Mouse (Mus musculus) induced T-regulatory cell, adult 2 months (primary cell): ENCODE data around the gene Cntd1.
A peak's percentile ranks its signal among the peaks of the same experiment; 100 is the strongest.
"Not testable (repeated sequence)": the region's sequence is repeated elsewhere in the genome, so short reads cannot be mapped to it uniquely, and the experiment has no call there.

Experiments used
- DNase-seq: peaks from one replicate; pipeline ENCODE4 v3.0.0-alpha.2; 2012; ENCODE audit warnings: low read depth

Cntd1 gene

DNA sequence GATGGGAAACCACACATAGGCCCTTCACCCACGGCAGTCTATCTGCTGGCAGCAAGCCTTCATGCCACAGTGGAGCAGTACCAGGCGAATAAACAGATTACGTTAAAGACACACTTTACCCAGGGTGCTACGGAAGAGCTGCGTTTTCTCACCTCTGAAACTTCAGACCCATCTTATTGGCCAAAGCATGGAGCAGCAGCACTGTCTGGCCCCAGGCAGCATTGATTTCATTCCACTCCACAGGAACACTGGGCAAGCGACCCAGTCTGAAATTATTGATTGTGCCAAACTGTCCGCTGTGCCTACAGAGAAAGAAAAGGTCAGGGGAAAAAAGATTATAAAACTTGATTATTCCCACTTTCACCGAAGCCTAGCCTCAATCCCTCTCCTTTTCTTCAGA lies 12.4 kb downstream of the Cntd1 start:
- no peak for DNase-seq

DNA sequence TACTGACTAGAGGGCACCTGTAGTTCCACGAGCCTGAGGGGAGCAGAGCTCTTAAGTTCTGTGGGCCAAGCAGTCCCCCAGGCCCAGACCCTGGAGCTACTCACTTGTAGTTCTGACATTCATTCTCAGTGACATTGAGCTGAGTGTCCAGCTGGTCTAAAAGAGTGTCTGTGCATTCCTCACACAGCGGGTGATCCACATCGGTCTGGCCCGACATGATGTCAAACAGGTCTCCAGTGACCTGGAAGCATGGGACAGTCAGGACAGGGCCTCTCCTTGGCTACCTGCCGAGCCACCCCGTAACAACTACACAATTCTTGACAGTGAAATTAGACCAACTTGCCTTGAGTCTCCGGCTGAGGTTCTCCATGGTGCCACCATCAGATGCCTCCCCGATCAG lies 16.4 kb downstream of the Cntd1 start:
- DNase-seq = no peak

DNA sequence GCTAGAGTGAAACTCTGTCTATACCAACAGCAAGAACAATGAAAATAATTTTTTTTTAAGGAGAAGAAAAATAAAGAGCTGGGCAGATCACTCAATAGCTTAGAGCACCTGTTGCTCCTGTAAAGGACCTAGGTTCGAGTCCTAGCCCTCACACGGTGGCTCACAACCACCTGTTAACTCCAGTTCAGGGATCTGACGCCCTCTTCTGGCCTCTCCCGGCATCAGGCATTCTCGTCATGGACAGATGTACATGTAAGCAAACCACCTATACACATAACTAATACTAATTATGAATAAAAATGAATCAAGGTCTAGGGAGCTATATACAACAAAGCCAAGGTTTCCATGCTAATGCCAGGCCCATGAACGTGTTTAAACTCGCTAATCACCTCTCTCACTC lies 22.1 kb downstream of the Cntd1 start:
- peak; percentile 50 for DNase-seq

DNA sequence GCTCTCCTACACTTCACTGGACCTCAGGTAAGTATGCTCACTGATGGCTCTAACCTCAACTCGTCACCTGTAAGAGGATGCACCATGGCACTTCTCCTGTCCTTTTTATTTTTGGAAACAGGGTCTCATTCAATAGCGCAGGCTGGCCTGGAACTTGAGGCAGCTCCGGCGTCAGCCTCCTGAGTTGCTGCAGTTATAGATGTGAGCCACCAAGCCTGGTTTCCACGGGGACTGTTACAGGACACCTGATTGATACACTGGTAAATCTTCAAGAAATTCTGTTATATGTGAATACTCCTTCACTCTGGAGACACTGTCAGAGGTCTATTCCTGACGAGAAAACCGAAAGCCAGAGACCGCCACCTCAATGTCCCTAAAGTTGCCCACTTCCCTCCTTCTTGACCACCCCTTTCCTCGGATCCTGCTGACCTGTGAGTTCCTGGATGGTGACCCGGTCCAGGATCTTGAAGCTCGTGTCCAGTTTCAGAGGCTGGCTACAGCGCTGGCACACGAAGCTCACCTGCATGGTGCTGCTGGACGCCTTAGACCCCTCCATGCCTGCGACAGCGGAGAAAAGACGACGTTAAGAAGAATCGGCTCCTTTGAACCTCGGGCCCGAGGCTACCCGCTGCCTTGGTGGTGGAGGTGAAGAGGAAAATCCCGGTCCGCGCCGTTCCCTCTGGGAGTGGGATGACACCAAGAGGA lies 22.6 kb downstream of the Cntd1 start:
- DNase-seq = no peak

DNA sequence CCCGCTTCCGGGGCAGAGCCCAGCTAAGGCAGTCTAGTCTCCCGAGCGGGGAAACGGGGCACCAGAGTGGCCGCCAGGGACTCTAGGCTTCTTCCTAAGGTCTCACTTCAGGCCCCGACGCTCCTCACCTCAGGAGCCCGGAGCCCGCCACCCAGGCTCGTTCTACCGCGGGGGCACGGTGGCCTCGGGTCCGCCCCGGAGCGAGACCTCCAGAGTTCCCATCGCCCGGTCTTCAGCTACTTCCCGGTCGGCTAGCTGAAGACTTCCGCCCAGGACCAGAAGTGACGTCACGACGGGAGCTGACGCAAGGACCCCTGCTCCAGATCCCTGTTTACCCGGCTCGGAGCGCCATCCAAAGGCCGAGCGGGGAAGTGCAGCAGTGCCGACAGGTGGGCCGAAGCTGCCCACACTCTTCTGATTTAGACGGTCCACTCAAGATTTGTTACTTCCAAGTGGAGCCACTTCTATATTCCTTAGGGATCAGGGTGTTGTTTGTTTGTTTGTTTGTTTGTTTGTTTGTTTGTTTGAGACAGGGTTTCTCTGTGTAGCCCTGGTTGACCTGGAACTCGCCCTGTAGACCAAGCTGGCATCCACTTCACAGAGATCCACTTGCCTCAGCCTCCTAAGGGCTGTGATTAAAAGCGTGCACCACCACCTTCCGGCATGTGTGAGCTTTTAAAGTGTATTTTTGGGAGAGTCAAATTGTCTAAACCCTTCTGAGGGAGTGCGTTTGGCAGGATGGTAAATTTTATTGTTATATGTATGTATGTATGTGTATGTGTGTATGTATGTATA lies 23.4 kb downstream of the Cntd1 start, which contains the start of gene Becn1:
Gene Becn1 (minus strand): TSS at position 283 of the 795 bp plus-strand sequence.
- DNase-seq = peak; percentile 97

DNA sequence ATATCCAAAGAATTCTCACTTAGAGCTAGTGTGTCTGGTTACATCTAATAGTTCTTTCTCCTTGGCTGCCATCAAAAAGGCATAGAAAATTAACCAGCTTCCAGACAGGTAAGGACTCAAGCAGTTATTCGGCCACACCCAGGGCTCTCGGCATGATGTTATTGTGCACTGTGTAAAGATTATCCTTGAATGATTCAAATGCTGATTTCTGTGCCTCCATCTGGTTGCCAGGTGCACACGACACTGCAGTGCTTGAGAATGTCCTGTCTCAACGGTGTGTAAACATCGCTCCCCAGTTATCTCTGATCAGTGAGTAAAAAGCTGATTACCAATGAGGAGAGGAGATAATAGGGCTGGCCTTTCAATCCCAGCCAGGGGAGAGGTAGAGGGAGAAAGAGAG lies 28.9 kb downstream of the Cntd1 start:
- no peak for DNase-seq

DNA sequence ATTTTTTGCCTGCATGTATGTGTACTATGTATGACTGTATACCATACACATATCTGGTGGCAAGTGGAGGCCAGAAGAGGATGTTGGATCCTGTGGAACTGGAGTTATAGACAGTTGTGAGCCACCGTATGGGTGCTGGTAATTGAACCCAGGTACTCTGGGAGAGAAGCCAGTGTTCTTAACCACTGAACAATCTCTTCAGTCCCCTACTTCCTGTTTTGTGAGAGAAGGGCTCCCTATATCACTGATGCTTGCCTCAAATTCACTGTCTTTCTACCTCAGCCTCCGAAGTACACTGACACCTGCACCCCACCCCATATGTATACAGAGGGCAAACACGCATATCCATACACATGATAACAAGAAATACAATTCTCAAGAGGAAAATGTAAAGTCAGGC lies 32.3 kb downstream of the Cntd1 start:
- DNase-seq = no peak

DNA sequence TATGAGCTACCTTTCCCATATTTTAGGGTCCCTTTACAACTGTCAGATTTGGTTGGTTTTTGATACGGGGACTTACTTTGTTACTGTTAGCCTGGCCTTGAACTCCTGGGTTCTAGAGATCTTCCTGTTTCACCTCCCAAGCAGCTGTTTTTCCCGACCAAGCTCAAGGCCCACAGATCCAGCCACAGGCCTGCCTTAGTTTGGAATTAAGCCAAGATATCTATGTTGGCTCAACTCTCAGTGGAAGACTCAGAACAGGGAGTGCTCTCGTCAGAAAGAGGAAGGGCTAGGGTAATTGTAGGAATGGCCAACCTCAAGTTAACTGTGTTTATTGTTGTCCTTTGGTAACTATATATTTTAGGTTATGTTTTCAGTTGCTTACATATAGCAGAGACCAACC lies 33.3 kb downstream of the Cntd1 start:
- no peak for DNase-seq

DNA sequence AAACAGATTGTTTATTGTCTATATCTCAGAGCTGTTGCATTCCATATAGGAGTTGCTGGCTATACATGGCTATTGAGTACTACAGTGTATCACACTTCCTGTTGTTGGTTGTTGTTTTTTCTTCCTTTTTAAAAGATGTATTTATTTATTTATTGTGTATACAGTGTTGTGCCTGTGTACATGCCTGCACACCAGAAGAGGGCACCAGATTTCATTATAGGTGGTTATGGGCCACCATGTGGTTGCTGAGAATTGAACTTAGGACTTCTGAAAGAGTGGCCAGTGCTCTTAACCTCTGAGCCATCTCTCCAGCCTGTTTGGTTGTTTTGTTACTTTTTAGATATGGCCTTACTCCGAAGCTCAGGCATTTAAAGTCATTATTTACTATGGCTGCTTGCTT lies 35.8 kb downstream of the Cntd1 start:
- DNase-seq = no peak

DNA sequence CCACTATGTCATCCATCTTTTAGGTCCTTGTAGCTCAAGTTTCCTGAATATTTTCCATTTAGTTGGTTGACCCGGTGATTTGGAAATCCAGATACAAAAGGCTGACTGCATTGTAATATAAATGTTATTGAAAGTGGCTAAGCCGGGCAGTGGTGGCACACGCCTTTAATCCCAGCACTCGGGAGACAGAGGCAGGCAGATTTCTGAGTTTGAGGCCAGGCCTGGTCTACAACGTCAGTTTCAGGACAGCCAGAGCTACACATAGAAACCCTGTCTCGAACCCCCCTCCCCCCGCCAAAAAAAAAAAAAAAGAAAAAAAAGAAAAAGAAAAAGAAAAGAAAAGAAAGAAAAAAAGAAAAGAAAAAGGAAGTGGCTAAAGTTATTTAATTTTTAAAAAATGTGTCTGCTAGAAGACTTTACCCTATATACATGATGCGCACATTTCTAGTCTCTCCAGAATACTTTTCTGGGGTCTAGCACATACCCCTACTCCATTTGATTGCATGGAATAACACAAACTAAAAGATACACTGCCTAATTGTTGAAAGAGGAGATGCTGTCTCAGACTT lies 36.4 kb downstream of the Cntd1 start:
- no peak for DNase-seq

DNA sequence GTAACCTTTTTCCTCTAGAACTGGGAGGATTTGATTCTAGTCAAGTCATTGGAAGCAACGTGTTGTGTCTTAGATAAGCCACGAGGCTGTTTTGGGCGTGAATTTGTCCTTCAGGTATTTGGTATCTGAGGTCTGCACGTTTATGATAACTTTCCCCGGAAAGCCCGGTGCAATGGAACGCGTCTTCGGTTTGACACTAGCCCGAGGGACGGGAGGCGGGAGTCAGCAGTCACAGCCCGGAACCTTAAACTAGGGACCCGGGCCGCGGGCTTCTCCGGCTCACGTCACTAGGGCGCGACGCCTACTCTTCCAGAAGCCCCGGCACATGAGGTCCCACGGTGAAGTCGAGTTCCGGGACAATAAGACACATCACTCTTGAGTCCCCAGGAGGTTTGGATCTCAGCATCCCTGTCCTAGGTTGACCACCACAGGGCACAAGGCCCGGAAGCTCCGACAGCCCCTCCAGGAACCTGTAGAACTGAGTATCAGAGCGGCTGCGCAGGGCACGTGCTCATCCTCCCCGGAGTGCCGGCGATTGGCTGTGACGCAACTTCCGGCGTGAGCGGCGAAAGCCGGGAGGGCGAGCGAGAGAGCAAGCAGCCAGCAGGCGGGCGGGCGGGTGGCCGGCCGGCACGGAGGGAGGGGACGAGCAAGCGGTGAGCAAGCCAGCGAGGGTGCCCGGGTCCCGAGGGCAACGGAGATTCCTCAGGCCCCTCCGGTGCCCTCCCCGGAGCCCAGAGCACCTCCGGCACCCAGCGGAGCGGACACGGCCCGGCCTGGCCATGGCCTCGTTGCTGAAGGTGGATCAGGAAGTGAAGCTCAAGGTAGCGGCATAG lies 37.1 kb downstream of the Cntd1 start, which contains the start of gene Psme3:
Gene Psme3 (plus strand): TSS at position 549 of the 836 bp plus-strand sequence.
- peak; percentile 96 for DNase-seq

DNA sequence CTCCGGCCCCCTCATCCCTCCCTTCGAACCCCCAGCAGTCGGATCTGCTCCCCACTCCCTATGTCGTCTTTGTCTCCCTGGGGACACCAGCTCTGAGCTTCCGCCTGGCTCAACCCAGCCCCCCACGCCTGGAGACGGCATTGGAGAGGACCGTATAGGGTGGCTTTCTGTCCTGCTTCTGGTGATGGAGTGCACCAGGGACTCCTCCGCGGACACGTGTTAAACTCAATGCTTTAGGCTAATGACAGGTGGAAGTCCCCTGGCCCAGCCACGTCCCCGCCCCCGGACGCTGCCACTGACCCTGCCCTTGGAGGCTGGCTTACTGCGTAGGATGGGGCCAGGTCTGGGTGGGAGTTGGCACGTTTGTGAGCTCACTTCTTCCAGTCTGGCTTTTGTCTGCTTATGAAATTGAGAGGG lies 37.7 kb downstream of the Cntd1 start:
- peak; percentile 75 for DNase-seq

DNA sequence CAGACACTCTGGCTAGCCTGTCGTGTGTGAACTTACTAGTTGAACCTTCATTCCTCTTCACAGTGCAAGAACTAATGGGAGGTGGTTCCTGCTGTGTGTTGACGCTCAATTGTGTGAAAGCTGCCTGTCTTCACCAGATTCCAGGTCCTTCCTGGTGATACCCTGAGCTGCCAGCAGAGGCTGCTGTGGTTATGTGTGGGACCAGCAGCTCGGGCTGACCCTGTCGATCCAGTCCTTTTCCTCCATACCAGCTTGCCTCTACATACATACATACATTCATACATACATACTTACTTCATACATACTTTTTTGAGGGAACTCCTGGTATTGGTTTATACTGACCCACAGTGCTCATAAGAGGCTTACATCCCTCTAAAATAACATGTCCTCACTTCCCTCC lies 44.8 kb downstream of the Cntd1 start:
- peak; percentile 51 for DNase-seq

DNA sequence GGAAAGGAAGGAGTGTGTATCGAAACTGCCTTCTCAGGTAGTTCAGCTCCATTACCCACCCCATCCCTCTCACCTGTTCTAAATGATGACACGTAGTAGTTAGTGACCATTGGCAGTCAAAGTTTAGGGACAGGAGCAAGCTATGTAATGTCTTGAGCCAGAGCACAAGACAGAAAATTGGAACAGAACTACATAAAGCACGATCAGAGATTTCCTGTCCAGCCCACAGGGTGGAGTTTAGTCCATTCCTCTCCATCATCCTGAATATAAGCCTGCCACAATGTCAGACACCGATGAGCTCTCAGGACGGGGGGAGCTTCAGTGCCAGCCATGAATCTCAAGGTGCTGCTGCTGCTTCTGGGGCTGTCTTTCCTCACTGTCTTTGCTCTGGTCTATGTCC lies 46.0 kb downstream of the Cntd1 start, which contains the start of gene Aoc2:
Gene Aoc2 (plus strand): TSS at position 301 of the 400 bp plus-strand sequence.
- no peak for DNase-seq

DNA sequence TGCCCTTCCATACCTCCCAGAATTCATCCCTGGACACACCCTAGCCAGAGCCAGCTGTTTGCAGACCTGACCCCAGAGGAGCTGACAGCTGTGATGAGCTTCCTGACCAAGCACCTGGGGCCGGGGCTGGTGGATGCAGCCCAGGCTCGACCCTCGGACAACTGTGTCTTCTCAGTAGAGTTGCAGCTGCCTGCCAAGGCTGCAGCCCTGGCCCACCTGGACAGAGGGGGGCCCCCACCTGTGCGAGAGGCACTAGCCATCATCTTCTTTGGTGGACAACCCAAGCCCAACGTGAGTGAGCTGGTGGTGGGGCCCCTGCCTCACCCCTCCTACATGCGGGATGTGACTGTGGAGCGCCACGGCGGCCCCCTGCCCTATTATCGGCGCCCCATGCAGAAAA lies 46.4 kb downstream of the Cntd1 start:
- not testable (repeated sequence) for DNase-seq

DNA sequence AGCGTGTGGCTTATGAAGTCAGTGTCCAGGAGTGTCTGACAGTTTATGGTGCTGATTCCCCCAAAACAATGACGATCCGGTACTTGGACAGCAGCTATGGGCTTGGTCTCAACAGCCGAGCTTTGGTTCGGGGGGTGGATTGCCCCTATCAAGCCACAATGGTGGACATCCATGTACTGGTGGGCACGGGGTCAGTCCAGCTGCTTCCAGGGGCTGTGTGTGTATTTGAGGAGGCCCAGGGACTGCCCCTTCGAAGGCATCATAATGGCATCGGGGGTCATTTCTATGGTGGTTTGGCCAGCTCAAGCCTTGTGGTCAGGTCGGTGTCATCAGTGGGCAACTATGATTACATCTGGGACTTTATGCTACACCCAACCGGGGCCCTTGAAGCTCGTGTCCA lies 47.3 kb downstream of the Cntd1 start:
- no peak for DNase-seq

DNA sequence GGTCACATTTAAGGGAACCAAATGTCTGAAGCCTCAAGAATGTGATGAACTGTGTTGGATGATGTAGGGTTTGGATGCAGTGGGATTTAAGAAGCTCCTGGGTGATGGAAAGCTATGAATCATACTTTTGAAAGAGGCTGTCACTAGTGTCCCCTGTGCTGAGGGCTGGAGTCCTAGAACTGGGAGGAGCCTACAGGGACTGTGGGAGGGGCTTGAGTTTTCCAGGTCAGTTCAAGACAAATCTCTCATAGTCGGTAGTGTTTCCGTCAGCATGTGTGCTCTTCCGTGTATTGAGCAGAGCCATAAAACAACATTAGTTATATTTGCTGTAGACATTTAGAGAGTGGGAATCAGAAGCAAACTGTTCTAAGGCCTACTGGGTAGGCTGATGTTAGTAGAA lies 48.5 kb downstream of the Cntd1 start:
- DNase-seq = no peak

DNA sequence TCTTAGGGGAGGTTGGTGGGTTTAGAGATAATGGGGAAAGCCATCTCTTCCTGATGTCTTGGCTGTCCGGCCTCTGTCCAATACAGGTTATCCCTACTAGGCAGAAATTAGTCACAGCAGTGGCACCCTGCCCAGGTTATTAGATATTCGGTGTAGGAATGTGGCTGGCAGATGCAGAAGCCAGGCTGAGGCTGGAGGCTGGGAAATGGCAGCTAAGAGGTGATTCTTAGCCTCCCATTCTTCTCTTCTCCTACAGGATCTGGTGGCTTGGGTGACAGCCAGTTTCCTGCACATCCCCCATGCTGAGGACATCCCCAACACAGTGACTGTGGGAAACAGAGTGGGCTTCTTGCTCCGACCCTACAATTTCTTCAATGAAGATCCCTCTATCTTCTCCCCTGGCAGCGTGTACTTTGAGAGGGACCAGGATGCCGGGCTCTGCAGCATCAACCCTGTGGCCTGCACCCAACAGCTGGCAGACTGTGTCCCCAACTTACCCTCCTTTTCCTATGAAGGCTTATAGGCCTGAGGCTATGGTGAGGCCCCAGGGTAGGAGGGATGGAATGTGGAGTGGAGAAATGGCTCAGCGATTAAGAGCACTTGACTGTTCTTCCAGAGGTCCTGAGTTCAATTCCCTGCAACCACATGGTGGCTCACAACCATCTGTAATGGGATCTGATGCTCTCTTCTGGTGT lies 50.3 kb downstream of the Cntd1 start:
- DNase-seq = no peak

DNA sequence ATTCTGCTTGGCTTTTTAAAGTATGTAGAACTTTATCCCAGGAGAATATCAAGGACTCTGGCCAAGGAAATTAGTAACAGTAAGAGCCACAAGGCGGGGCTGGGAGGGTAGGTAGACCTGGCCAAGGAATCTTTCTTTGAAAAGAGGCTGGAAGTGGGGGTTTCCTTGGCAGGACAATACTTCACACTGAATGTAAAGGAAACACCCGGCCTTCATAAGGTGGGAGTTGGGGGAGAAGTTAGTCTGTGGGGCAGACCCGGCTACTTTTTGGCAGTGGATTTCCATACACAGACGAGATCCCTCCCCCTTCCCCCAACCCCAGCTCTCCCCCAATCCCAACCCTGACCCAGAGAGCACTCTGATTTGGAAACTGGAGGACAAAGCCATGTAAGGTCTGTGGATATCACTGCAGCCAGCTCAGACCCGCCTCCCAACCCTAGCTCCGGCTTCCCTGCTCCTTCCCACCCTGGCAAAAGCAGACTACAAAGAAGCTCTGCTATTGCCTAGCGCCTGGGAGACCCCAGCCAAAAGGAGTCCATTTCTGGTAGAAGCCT lies 51.6 kb downstream of the Cntd1 start, which contains the start of gene Aoc3:
Gene Aoc3 (plus strand): TSS at position 235 of the 554 bp plus-strand sequence.
- DNase-seq = no peak

DNA sequence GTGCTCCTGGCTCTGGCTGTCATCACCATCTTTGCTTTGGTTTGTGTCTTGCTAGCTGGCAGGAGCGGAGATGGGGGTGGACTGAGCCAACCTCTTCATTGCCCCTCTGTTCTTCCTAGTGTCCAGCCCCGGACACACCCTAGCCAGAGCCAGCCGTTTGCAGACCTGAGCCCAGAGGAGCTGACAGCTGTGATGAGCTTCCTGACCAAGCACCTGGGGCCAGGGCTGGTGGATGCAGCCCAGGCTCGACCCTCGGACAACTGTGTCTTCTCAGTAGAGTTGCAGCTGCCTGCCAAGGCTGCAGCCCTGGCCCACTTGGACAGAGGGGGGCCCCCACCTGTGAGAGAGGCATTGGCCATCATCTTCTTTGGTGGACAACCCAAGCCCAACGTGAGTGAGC lies 52.1 kb downstream of the Cntd1 start:
- not testable (repeated sequence) for DNase-seq

DNA sequence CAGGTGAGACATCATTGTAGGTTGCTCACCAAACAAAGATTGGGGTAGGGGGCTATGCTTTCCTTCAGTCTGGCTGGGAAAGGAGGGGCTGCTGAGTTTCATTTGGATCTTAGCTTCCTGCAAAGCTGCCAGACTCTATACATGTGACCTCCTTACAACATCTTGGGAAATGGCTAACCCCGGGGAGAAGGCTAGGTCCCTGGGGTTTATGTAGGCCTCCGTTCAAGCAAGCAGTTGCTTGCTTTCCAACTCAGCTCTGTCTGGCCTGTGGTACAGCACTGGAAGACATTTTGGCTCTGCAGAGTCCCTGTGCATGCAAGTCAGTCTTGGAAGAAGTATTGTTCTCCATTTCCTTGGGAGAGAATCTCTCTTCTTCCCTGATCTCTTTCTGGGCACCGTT lies 53.7 kb downstream of the Cntd1 start:
- no peak for DNase-seq
